Mouse (Mus musculus): Measurements from ENCODE around the gene Tmem274. TPM values are rescaled to one million over a fixed set of nuclear protein-coding genes. Genes with fewer than 3 reads are reported as not detected.

The Tmem274 gene
- polyA plus RNA-seq, 1 experiment from 2014 or later, result not detected

DNA sequence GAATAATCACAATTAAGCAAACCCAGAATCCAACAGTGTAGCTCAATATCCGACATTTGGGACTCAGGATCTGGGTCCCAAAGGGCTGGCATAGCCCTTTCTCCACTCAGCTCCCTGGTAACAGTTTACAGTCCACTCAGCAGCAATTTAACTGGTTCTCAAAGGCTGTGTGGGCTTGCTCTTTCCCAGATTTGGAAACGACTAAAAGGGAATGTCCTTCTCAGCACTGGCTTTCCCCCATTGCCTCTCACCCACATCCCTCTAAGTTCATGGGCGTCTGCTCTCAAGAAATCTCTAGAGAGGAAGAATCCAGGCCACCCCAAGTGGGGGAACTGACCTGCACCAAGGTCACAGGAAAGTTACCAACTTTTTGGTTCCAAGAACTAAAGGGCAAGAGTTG lies 7.4 kb downstream of the Tmem274 start:
- ATAC-seq (ENCODE audit: extremely low read depth, insufficient number of reproducible peaks, low FRiP score, low TSS enrichment), result no peak; the same call in 1 of the 2 replicates
- no peaks in the 10 kb centered on the region for H3K9me3 ChIP-seq
- no peaks in the 10 kb centered on the region for H3K27me3 ChIP-seq (replicated peaks)
- peak overlapping the region; percentile 87 for H3K27ac ChIP-seq (replicated peaks)
- peaks cover 23% of the 10 kb centered on the region for H3K4me1 ChIP-seq
- peak overlapping the region; percentile 81 for H3K4me2 ChIP-seq
- peaks cover 30% of the 10 kb centered on the region for H3K36me3 ChIP-seq
- peak overlapping the region; percentile 92 for H3K9ac ChIP-seq
- WGBS, result 39% methylated on average over 3 of the region's 3 CpGs
- peak overlapping the region; percentile 78 for H3K4me3 ChIP-seq

DNA sequence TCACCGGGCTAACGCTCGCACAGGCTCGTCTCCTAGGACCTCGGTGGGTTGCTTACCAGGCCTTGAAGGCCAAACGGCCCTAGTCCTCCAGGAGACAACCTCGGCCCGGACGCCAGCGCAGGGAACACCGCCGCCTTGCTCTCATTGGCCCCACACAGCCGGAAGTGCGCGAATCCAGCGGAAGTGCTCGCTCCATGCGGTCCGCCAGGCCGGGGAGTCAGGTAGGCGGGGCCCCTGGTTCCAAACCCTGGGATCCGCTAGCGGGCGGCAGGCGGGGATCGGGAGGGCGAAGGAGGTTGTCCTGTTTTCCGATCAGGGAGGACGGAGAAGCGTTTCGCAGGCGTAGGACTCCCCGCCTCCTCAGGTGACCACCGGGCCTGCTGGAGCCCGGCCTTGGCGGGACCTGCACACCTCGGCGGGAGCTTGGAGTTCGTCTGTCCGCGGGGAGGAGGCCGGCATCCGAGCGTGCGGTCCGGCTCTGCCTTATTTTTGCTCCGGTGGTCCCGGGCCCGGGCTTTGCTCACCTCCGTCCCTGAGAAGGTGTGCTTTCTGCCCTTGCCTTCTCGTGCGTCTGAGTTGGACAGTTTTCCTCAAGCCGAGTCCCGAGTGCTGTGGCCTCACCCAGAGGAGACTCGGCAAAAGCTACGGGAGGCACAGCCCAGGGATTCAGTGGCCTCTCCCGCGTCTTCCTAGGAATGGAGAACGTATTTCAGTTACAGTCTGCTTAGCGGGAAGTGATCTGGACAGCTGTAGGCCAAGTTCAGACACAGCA lies 8.1 kb downstream of the Tmem274 start, which contains the start of the genes Nmnat1 and Lzic:
Gene Nmnat1 (minus strand): TSS at position 150 of the 772 bp plus-strand sequence.
Gene Lzic (plus strand): TSS at position 177 of the 772 bp plus-strand sequence.
- H3K4me2 ChIP-seq, result peak within 1 kb of the TSS; percentile 81
- peaks cover 23% of the 10 kb centered on the region for H3K4me1 ChIP-seq
- ATAC-seq (ENCODE audit: extremely low read depth, insufficient number of reproducible peaks, low FRiP score, low TSS enrichment), result peak; percentile 87
- H3K27me3 ChIP-seq (replicated peaks), result no peaks in the 10 kb centered on the region
- H3K4me3 ChIP-seq, result peak within 1 kb of the TSS; percentile 78
- WGBS, result under 1% methylated on average over 60 of the region's 60 CpGs
- H3K9ac ChIP-seq, result peak within 1 kb of the TSS; percentile 92
- peak within 1 kb of the TSS; percentile 87 for H3K27ac ChIP-seq (replicated peaks)
- H3K9me3 ChIP-seq, result no peaks in the 10 kb centered on the region
- H3K36me3 ChIP-seq, result peaks cover 37% of the 10 kb centered on the region

DNA sequence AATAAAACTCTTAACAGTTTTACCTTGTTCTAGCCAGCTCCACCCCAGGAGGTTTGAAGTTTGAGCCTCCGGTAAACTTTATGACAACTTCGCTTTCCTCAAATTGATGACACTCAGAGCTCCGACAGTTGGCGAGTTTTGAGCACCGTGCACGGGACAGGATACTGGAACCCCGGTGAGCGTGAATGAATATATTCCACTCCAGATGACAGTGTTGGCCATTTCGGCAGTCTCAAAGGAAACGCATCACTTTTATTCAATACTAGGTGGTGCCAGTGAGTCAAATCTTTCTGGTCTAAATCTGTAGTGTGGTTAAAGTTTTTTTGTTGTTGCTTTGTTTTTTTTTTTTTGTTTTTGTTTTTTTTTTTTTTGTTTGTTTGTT lies 8.6 kb downstream of the Tmem274 start:
- 2% methylated on average over 10 of the region's 10 CpGs for WGBS

DNA sequence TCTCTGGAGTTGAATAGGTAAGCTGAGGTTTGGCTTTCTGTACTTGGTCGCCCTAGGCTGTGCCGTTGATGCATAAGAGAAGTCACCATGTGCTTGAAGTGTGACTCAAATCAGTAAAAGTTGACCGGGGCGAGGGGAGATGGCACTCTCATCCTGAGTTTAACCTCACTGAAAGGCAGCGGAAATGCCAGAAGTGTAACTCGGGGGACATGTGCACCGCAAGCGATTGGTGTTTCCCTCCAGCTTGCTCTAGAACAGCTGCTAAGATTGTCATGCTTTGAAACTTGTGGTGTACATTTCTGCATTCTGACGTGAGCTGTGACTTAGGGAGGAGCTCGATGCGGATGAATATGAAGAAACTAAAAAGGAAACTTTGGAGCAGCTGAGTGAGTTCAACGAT lies 10.6 kb downstream of the Tmem274 start:
- peaks cover 59% of the 10 kb centered on the region for H3K36me3 ChIP-seq
- ATAC-seq (ENCODE audit: extremely low read depth, insufficient number of reproducible peaks, low FRiP score, low TSS enrichment), result no peak
- WGBS, result 92% methylated on average over 12 of the region's 12 CpGs
- H3K9ac ChIP-seq, result no peak overlapping the region
- H3K4me3 ChIP-seq, result no peak overlapping the region
- H3K4me1 ChIP-seq, result peaks cover 23% of the 10 kb centered on the region
- H3K27ac ChIP-seq (replicated peaks), result no peak overlapping the region
- no peaks in the 10 kb centered on the region for H3K9me3 ChIP-seq
- H3K4me2 ChIP-seq, result no peak overlapping the region
- H3K27me3 ChIP-seq (replicated peaks), result no peaks in the 10 kb centered on the region

More for the DNA sequence above, 8.6 kb downstream of the Tmem274 start:
- H3K27ac ChIP-seq (replicated peaks), result peak overlapping the region; percentile 82
- peak overlapping the region; percentile 81 for H3K4me2 ChIP-seq
- peaks cover 41% of the 10 kb centered on the region for H3K36me3 ChIP-seq
- H3K4me1 ChIP-seq, result peaks cover 23% of the 10 kb centered on the region
- H3K27me3 ChIP-seq (replicated peaks), result no peaks in the 10 kb centered on the region
- peak overlapping the region; percentile 92 for H3K9ac ChIP-seq
- H3K9me3 ChIP-seq, result no peaks in the 10 kb centered on the region
- no peak for ATAC-seq (ENCODE audit: extremely low read depth, insufficient number of reproducible peaks, low FRiP score, low TSS enrichment)
- peak overlapping the region; percentile 78 for H3K4me3 ChIP-seq

DNA sequence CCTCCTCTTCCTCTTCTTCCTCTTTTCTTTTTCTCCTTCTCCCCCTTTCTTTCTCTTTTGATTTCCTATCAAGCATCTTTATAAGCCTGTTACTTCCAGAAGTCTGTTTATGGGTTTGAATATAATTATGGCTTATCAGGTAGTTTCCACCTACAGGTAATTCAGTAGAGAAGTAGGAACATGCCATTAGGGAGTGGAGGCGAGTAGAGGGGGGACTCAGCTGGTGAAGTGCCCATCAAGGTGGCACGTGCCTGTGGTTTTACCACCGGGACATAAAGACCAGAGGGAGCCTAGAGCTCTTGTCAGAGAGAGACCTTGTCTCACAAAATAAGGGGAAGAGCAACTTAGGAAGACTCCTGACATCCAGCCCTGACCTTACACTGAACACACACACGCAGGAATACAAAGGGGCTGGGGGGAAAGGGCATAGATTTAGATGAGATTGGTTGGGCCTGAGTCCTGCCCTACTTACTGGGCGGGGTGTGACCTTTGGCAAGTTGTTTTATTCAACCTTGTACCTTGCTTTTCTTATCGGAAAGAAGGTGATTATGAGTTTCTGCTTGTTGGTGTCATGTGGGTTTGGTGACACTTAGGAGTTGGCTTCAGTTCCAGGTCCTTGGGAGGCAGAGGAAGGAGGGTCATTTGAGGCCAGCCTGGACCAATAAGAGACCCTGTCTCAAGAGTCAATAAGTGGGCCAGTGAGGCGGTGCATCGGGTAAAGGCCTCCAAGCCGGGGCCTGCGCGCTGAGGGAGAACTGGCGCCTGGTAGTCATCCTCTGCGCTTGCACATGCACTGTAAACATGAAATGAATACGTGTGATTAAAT lies 12.4 kb downstream of the Tmem274 start:
- Histone ChIP-seq H3K27me3 (replicated peaks) (no peaks in the 10 kb centered on the region), H3K36me3 (peaks cover 78% of the 10 kb centered on the region), H3K4me3 (no peak overlapping the region), H3K9ac (no peak overlapping the region), H3K27ac (replicated peaks) (no peak overlapping the region), H3K4me2 (no peak overlapping the region), H3K4me1 (peaks cover 14% of the 10 kb centered on the region), H3K9me3 (no peaks in the 10 kb centered on the region)
- ATAC-seq (ENCODE audit: extremely low read depth, insufficient number of reproducible peaks, low FRiP score, low TSS enrichment), result no peak
- WGBS, result 90% methylated on average over 14 of the region's 14 CpGs

DNA sequence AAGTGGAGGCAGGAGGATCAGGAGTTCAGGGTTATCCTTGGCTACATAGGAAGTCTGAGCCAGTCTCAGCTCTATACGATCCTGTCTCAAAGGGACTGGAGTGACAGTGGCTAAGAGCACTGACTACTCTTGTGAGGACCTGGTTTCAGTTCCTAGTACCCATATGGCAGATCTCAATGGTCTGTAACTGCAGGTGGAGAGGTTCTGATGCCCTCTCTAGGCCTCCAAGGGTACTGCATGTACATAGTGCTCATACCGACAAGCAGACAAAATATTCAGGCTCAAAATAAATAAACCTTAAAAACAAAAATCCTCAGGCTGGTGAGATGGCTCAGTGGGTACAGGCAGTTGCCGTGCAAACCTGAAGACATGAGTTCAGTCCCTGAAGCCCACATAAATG lies 14.0 kb downstream of the Tmem274 start:
- no peaks in the 10 kb centered on the region for H3K27me3 ChIP-seq (replicated peaks)
- no peak overlapping the region for H3K4me3 ChIP-seq
- ATAC-seq (ENCODE audit: extremely low read depth, insufficient number of reproducible peaks, low FRiP score, low TSS enrichment), result no peak
- peaks cover 91% of the 10 kb centered on the region for H3K36me3 ChIP-seq
- peaks cover 11% of the 10 kb centered on the region for H3K4me1 ChIP-seq
- H3K9me3 ChIP-seq, result no peaks in the 10 kb centered on the region
- no peak overlapping the region for H3K4me2 ChIP-seq
- H3K9ac ChIP-seq, result no peak overlapping the region
- 98% methylated on average over 3 of the region's 3 CpGs for WGBS
- no peak overlapping the region for H3K27ac ChIP-seq (replicated peaks)

DNA sequence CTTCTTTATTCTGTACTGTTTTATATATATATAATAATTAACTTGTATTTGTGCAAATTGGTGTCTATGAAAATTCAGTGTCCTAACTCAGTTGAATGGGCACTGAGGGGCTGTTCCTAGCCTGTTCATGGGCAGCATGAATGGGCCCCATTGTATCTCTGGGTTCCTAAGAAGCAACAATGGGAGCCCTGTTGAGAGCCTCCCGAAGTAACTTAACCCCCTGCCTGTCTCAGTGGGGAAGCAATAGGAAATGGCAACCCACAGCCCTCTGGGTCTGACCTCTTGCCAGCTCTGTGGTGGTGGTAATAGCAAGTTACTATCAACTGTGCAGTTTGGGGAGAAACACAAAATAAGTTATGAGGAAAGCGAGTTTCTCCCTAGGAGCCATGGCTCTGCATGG lies 19.4 kb downstream of the Tmem274 start:
- 67% methylated on average over 2 of the region's 2 CpGs for WGBS
- no peak overlapping the region for H3K4me2 ChIP-seq
- no peak overlapping the region for H3K4me3 ChIP-seq
- H3K9me3 ChIP-seq, result no peaks in the 10 kb centered on the region
- no peaks in the 10 kb centered on the region for H3K4me1 ChIP-seq
- no peaks in the 10 kb centered on the region for H3K27me3 ChIP-seq (replicated peaks)
- H3K27ac ChIP-seq (replicated peaks), result no peak overlapping the region
- no peak for ATAC-seq (ENCODE audit: extremely low read depth, insufficient number of reproducible peaks, low FRiP score, low TSS enrichment)
- peaks cover 92% of the 10 kb centered on the region for H3K36me3 ChIP-seq
- no peak overlapping the region for H3K9ac ChIP-seq

DNA sequence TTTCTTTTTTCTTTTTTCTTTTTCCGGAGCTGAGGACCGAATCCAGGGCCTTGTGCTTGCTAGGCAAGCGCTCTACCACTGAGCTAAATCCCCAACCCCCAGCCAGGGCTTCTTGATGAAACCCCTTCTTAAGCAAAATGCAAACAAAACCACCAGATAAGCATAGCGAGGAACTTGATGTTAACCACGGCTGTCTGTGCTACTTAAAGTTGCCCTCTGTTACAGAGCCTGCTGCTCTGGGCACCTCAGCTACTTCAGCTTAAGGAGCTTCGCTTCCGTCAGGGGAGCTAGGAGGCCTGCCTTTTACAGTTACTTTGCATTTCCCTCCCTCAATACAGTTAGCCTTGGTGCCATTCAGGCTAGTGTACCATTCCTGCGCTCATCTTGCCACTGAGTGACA lies 21.7 kb downstream of the Tmem274 start:
- no peaks in the 10 kb centered on the region for H3K4me1 ChIP-seq
- no peak overlapping the region for H3K9ac ChIP-seq
- ATAC-seq (ENCODE audit: extremely low read depth, insufficient number of reproducible peaks, low FRiP score, low TSS enrichment), result no peak
- no peak overlapping the region for H3K4me2 ChIP-seq
- H3K4me3 ChIP-seq, result no peak overlapping the region
- 75% methylated on average over 8 of the region's 8 CpGs for WGBS
- H3K9me3 ChIP-seq, result no peaks in the 10 kb centered on the region
- H3K27ac ChIP-seq (replicated peaks), result no peak overlapping the region
- peaks cover 85% of the 10 kb centered on the region for H3K36me3 ChIP-seq
- H3K27me3 ChIP-seq (replicated peaks), result no peaks in the 10 kb centered on the region

DNA sequence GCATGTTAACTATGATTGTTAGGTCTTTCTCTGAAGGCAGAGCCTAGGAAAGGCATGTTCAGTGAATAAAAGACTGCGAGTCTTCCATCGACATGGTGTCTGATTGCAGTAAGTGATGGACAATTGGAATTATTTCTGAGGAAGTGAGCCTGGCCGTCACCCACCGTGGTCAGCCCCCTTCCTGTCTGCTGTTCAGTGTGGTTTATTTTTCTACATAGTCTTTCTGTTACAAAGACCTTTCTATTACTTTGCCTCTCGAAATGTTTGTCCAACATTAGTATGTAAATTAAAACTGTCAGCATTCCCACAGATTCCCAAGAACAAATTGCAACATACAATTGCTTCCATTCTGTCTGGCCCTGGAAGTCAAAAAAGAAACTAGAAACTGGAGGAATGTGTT lies 22.6 kb downstream of the Tmem274 start:
- Histone ChIP-seq H3K27ac (replicated peaks) (no peak overlapping the region), H3K9me3 (no peaks in the 10 kb centered on the region), H3K27me3 (replicated peaks) (no peaks in the 10 kb centered on the region), H3K36me3 (peaks cover 76% of the 10 kb centered on the region), H3K4me3 (no peak overlapping the region), H3K9ac (no peak overlapping the region), H3K4me1 (no peaks in the 10 kb centered on the region), H3K4me2 (no peak overlapping the region)
- no peak for ATAC-seq (ENCODE audit: extremely low read depth, insufficient number of reproducible peaks, low FRiP score, low TSS enrichment)
- WGBS, result 78% methylated on average over 5 of the region's 5 CpGs

DNA sequence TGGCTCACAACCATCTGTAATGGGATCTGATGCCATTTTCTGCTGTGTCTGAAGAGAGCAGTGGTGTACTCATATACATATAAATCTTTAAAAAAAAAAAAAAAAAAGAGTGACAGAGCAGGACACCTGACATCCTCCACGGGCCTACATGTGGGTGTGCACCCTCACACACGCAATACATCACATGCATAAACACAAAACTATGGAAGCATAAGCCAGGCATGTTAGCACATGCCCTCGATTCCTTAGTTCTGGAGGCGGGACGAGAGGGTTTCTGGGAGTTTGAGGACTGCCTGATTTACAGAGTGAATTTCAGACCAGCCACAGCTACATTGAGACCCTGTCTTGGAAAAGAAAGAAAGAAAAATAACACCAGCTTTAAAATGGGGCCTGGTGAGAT lies 27.2 kb downstream of the Tmem274 start:
- no peak overlapping the region for H3K4me3 ChIP-seq
- no peaks in the 10 kb centered on the region for H3K9me3 ChIP-seq
- peaks cover 36% of the 10 kb centered on the region for H3K36me3 ChIP-seq
- ATAC-seq (ENCODE audit: extremely low read depth, insufficient number of reproducible peaks, low FRiP score, low TSS enrichment), result no peak
- no peaks in the 10 kb centered on the region for H3K27me3 ChIP-seq (replicated peaks)
- no peak overlapping the region for H3K27ac ChIP-seq (replicated peaks)
- H3K9ac ChIP-seq, result no peak overlapping the region
- WGBS, result 81% methylated on average over 5 of the region's 5 CpGs
- no peak overlapping the region for H3K4me2 ChIP-seq
- no peaks in the 10 kb centered on the region for H3K4me1 ChIP-seq

DNA sequence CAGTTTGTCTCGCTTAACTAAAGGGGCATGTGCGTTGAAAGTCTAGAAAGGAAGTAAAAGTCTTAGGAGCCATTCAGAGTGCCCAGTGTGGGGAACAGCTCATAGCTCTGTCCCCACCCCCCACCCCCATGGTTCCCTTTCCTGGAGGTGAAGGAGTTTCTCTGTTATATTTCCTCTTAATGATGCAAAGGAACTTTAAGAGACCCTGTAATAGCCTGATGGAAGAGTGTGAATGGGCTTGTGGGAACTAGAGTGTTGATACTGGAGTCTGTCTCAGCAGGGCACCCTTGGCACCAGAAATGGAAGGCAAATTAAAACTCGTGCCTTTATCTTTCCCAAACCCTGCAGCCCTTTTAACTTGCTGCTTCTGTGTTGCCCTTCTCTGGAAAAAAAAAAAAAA lies 27.7 kb downstream of the Tmem274 start:
- WGBS, result 31% methylated on average over 3 of the region's 3 CpGs
- no peak overlapping the region for H3K27ac ChIP-seq (replicated peaks)
- no peak overlapping the region for H3K4me2 ChIP-seq
- no peak overlapping the region for H3K9ac ChIP-seq
- no peak overlapping the region for H3K4me3 ChIP-seq
- H3K36me3 ChIP-seq, result peaks cover 31% of the 10 kb centered on the region
- no peaks in the 10 kb centered on the region for H3K9me3 ChIP-seq
- H3K4me1 ChIP-seq, result no peaks in the 10 kb centered on the region
- ATAC-seq (ENCODE audit: extremely low read depth, insufficient number of reproducible peaks, low FRiP score, low TSS enrichment), result no peak
- no peaks in the 10 kb centered on the region for H3K27me3 ChIP-seq (replicated peaks)
